Mouse (Mus musculus): ENCODE measurements around the gene Gm7978.
"Not testable (repeated sequence)": the region's sequence is repeated elsewhere in the genome, so short reads cannot be mapped to it uniquely, and the experiment has no call there.

The Gm7978 gene

GRCm38 (mm10) chr5:95736073-95736472 lies at the start of gene Gm7978:
Gene Gm7978, minus strand, starts transcription at chr5:95736173.
- DNase-seq (ENCODE audit: low read depth), result not testable (repeated sequence)

DNA sequence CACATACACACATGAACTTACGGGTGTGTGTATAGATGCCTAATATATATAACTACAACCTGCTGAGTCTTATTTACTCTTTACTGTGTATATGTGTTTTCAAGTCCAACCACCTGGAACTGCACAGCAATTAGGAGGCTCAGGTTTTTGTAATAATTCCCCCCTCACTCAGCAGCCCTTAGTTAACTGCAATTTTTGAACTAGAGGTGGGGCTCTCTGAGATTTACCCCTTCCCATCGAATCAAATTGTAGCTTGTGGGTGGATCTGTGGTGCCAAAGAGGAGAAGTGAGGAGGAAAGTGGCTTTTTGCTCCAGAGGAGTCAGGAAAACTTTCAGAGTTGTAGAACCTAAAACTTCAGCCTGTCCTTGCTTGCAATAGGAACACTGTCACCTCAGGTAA lies 39.7 kb upstream of the Gm7978 start, which contains the start of gene E330014E10Rik:
Gene E330014E10Rik (plus strand): TSS at position 301 of the 400 bp plus-strand sequence.
- not testable (repeated sequence) for DNase-seq (ENCODE audit: low read depth)

DNA sequence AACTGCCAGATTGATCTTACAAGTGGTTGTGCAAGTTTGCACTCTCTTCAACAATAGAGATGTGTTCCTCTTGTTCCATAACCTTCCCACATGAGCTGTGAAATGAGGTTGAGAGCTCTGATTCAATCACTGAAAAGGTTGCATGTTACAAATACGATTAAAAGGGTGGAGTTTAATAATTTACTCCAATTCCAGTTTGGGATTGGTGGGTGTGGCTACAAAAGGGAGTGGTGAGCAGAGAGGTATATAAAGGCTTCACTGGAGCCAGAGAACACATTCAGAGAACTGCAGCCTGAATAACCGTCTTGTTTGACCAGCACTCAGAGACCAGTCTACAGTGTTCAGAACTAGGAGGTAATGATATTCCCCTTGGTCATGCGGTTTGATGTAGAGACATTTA lies 5.7 kb upstream of the Gm7978 start, which contains the start of gene Gm7982:
Gene Gm7982 (plus strand): TSS at position 301 of the 400 bp plus-strand sequence.
- DNase-seq (ENCODE audit: low read depth), result not testable (repeated sequence)
